Mouse (Mus musculus) heart, embryonic 14.5 days (tissue): ENCODE measurements around the gene Lrch1. TPM values are rescaled to one million over a fixed set of nuclear protein-coding genes. Genes with fewer than 3 reads are reported as not detected.

ENCODE experiments used
- ATAC-seq: fragments of 200-750 bp; cut with Nextera tagmentation; 2 replicates; pipeline ENCODE4 v1.8.0; 2017; ENCODE audit warnings: low read depth, moderate TSS enrichment; ENCODE audit not compliant: insufficient number of reproducible peaks, insufficient read depth, low FRiP score
- H3K27ac ChIP-seq, 2 experiments: fragments of 200-500 bp in 1 of 2; fragments of 300-500 bp in 1 of 2; sonication (generic) in 1 of 2; replicated peaks in 1 of 2; 2 replicates each; pipeline ENCODE4 v1.5.1; 2012 to 2014; ENCODE audit warnings: low read depth in 2 of 2, low read length in 2 of 2, control low read depth in 1 of 2, mild to moderate bottlenecking in 1 of 2, mixed read lengths in 1 of 2; ENCODE audit not compliant: control insufficient read depth in 1 of 2, insufficient read depth in 1 of 2
- H3K27me3 ChIP-seq: fragments of 300-500 bp; sonication (generic); 2 replicates; pipeline ENCODE4 v1.6.1; 2014; ENCODE audit warnings: mild to moderate bottlenecking, low read length, control low read depth; ENCODE audit not compliant: control insufficient read depth, insufficient read depth
- H3K36me3 ChIP-seq: fragments of 300-500 bp; sonication (generic); 2 replicates; pipeline ENCODE4 v1.6.1; 2014; ENCODE audit warnings: mild to moderate bottlenecking, control low read depth, low read length, mixed read lengths; ENCODE audit not compliant: control insufficient read depth, insufficient read depth
- H3K4me1 ChIP-seq, 2 experiments: fragments of 200-500 bp in 1 of 2; fragments of 300-500 bp in 1 of 2; sonication (generic) in 1 of 2; 2 replicates each; pipeline ENCODE4 v1.6.1; 2012 to 2014; ENCODE audit warnings: low read length in 2 of 2, control low read depth in 1 of 2, mixed read lengths in 1 of 2; ENCODE audit not compliant: control insufficient read depth in 2 of 2, insufficient read depth in 2 of 2
- H3K4me2 ChIP-seq: fragments of 300-500 bp; sonication (generic); 2 replicates; pipeline ENCODE4 v1.6.1; 2014; ENCODE audit warnings: mild to moderate bottlenecking, low read length
- H3K4me3 ChIP-seq, 2 experiments: fragments of 200-500 bp in 1 of 2; fragments of 300-500 bp in 1 of 2; sonication (generic) in 1 of 2; 2 replicates each; pipeline ENCODE4 v1.5.1; 2012 to 2014; ENCODE audit warnings: low read length in 2 of 2, mild to moderate bottlenecking in 2 of 2, control low read depth in 1 of 2, low read depth in 1 of 2, moderate library complexity in 1 of 2; ENCODE audit not compliant: control insufficient read depth in 1 of 2, insufficient read depth in 1 of 2
- H3K9ac ChIP-seq: fragments of 300-500 bp; sonication (generic); 2 replicates; pipeline ENCODE4 v1.6.1; 2014; ENCODE audit warnings: mild to moderate bottlenecking, low read length
- H3K9me3 ChIP-seq: fragments of 300-500 bp; sonication (generic); 2 replicates; pipeline ENCODE4 v1.6.1; 2016; ENCODE audit warnings: low read length, control low read depth; ENCODE audit not compliant: control insufficient read depth
- WGBS: fragments of 180-500 bp; shearing (Covaris S2); extraction: QIAGEN DNeasy Blood & Tissue Kit; methylation state at CpG from one replicate; pipeline ENCODE4 v1.1.7; 2014; 5-methylcytosine and 5-hydroxymethylcytosine counted together
- polyA plus RNA-seq: library from polyadenylated mRNA; unstranded; fragments of >200 nt; fragmentation: Nextera tagmentation; extraction: Ambion mirVana; gene quantifications from 2 replicates; pipeline ENCODE4 v1.2.1, GENCODE M21; 2014

Gene Lrch1
- polyA plus RNA-seq, 1 experiment from 2014 or later, result 11.4 TPM

DNA sequence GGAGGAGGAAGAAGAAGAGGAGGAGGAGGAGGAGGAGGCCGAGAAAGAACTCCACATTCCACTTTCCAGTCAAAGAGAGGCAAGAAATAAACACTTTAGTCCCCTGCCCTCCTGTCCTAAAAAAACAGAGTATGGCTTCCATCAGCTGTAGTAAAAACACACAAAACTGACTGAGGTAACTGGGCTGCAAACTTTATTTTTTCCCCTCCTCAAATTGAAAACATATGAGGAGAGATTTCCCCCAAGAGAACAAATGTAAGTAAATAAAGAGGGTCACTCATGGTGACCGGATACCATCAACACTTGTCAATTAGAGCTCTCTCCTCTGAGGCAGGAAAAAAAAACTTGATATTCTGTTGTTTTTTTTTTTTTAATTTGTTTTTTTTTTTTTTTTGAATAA lies 125.6 kb downstream of the Lrch1 start:
- H3K4me2 ChIP-seq, result no peak overlapping the region
- no peaks in the 10 kb centered on the region for H3K27me3 ChIP-seq
- peaks cover 20 to 30% of the 10 kb centered on the region in 2 experiments for H3K4me1 ChIP-seq
- WGBS, result 51% methylated on average over 2 of the region's 2 CpGs
- H3K27ac ChIP-seq, result no peak overlapping the region
- peaks cover 18% of the 10 kb centered on the region for H3K36me3 ChIP-seq
- ATAC-seq, result no peak
- H3K9me3 ChIP-seq, result no peaks in the 10 kb centered on the region
- no peak overlapping the region for H3K9ac ChIP-seq
- no peak overlapping the region for H3K4me3 ChIP-seq

DNA sequence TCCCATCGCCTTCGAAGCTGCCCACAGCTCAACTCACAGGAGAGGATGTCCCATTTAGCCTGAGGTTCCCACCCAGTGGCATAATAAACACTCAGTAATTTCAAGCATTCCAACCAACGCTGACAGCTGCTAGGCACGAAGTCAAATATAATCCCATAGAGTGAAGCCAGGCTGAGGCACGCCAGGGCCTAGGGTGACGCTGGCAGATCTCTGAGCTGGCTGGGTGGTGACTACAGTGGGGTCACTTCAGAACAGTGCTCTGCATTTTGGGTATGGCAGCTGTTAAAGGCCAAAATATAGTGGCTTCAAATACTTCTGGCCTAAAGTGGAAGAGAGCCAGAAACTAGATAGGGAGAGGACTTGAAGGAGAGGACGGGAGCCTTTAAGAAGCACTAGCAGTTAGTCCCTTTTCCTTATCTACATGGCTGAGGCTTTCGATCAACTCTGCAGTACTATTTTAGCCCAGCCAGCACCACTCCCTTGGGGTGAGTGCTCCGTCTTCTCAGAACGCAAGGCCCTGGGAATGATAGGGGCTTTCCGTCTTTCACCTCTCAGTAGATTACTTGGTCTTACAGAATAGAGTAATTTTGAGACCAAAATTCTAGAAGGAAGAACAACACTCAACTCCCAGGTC lies 127.4 kb downstream of the Lrch1 start:
- Histone ChIP-seq H3K4me3 (no peak overlapping the region), H3K4me1 (peaks cover 20 to 30% of the 10 kb centered on the region in 2 experiments), H3K36me3 (peaks cover 31% of the 10 kb centered on the region), H3K9me3 (no peaks in the 10 kb centered on the region), H3K27ac (peak overlapping the region; percentile 69 to 79), H3K4me2 (peak overlapping the region; percentile 30), H3K27me3 (no peaks in the 10 kb centered on the region), H3K9ac (no peak overlapping the region)
- WGBS, result 25% methylated on average over 11 of the region's 11 CpGs
- ATAC-seq, result peak; percentile 85

DNA sequence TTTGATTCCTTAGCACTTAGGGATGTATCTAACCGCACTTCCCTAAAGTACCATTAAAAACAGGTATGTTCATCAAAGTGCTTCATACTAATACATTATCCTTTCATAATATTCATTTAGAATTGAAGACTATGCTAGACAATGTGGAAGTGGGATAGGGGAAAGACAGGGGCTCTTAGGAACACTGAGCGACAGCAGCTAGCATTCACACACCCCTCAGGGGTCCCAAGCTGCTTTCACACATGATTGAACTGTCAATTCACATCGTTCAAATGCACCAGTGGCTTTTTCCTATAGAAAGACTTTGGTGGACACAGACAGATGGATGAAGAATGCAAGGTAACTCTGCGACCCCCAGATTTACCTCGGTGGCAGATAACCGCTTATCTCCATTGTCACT lies 131.0 kb downstream of the Lrch1 start:
- Histone ChIP-seq H3K9me3 (no peaks in the 10 kb centered on the region), H3K4me1 (peaks cover 16 to 24% of the 10 kb centered on the region in 2 experiments), H3K4me3 (no peak overlapping the region), H3K9ac (no peak overlapping the region), H3K36me3 (peaks cover 40% of the 10 kb centered on the region), H3K27ac (no peak overlapping the region), H3K27me3 (no peaks in the 10 kb centered on the region), H3K4me2 (no peak overlapping the region)
- ATAC-seq, result no peak
- WGBS, result 74% methylated on average over 6 of the region's 6 CpGs

DNA sequence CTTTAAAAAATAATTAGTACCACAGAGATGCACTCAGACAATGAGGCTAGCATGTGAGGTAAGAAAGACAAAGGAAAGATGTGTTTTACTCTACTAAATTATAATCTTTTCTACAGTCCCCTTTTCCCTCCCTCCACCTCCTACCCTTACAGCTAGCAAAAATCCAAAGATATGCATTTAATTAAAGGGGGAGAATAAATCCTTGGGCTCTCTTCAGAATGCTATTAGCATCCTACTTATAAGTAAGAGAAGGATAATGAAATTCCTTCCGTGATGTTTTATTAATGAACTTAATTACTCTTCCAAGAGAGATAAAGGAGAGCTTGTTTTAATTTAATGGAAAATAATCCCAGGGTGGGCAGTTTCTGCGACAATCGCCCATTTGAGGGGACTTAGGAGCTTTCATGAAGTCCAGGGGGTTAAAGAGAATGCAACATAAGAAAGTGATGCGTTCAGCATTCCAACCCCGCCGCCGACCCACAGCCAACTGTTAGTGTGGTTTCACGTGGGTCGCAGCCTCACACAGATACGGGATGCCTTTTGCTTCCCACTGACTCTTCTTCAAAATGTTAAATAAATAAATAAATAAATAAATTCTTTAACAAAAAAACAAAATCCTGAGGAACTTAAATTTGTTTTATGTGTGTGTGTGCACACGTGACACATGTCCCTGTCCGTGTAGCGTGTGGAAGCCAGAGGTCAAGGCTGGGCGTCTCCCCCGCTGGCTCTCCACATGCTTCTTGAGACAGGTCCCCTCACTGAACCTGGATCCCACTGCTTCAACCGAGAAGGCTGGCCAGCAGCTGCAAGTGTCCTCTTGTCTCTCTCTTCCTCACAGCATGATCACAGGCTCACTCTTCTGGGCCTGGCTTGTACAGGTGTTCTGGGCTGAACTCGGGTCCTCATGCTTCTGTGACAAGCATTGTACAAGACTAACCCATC lies 132.6 kb downstream of the Lrch1 start:
- no peaks in the 10 kb centered on the region for H3K27me3 ChIP-seq
- no peak overlapping the region for H3K27ac ChIP-seq
- H3K36me3 ChIP-seq, result peaks cover 53% of the 10 kb centered on the region
- H3K9ac ChIP-seq, result no peak overlapping the region
- 88% methylated on average over 17 of the region's 17 CpGs for WGBS
- peaks cover 8 to 10% of the 10 kb centered on the region in 2 experiments for H3K4me1 ChIP-seq
- H3K4me2 ChIP-seq, result no peak overlapping the region
- ATAC-seq, result no peak
- no peak overlapping the region for H3K4me3 ChIP-seq
- H3K9me3 ChIP-seq, result no peaks in the 10 kb centered on the region

DNA sequence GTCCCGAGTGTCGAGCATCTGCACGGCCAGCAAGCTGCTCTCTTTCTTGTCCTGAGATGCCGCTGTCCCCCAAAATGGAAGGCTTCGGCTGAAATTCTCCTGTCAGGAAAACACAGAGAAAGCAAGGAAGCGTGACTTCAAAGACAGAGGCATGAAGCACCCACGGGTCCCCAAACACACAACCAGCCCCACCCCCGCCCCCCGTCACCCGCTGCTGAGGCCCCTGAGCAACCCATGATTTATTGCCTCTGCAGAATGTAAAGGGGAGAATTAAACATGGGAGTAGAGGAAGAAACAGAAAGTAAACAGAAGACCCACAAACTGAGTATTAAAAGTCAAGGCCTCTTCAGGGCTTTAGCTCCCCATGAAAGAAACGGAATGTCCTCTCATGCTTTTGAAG lies 136.1 kb downstream of the Lrch1 start:
- ATAC-seq, result no peak
- H3K9ac ChIP-seq, result no peak overlapping the region
- no peak overlapping the region for H3K27ac ChIP-seq
- H3K4me3 ChIP-seq, result no peak overlapping the region
- no peaks in the 10 kb centered on the region for H3K9me3 ChIP-seq
- H3K36me3 ChIP-seq, result peaks cover 66% of the 10 kb centered on the region
- no peaks in the 10 kb centered on the region for H3K27me3 ChIP-seq
- no peak overlapping the region for H3K4me2 ChIP-seq
- H3K4me1 ChIP-seq, result no peaks in the 10 kb centered on the region
- WGBS, result 90% methylated on average over 11 of the region's 11 CpGs

DNA sequence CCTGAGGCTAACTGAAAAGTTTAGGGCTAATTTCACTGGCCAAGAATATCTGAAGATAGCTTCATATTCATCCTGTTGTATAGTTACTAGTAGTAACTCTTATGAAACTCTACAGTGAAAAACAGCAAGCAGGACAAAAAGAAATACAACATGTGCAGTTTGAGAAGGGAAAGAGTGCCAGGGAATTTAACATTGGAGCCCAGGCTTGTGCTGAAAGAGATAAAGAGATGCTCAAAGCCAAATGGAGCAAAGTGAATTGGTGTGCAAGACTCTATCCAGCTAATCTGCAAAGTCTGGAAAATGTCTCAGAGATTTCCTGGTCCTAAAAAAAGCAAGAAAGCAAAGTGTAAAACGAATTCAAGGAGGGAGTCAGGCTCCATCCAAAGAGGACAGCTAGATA lies 145.7 kb downstream of the Lrch1 start:
- Histone ChIP-seq H3K27me3 (no peaks in the 10 kb centered on the region), H3K9ac (no peak overlapping the region), H3K36me3 (peaks cover 84% of the 10 kb centered on the region), H3K4me2 (no peak overlapping the region), H3K9me3 (peaks cover 13% of the 10 kb centered on the region), H3K4me1 (no peaks in the 10 kb centered on the region), H3K27ac (no peak overlapping the region), H3K4me3 (no peak overlapping the region)
- ATAC-seq, result no peak
- 54% methylated on average over 1 of the region's 1 CpGs for WGBS

DNA sequence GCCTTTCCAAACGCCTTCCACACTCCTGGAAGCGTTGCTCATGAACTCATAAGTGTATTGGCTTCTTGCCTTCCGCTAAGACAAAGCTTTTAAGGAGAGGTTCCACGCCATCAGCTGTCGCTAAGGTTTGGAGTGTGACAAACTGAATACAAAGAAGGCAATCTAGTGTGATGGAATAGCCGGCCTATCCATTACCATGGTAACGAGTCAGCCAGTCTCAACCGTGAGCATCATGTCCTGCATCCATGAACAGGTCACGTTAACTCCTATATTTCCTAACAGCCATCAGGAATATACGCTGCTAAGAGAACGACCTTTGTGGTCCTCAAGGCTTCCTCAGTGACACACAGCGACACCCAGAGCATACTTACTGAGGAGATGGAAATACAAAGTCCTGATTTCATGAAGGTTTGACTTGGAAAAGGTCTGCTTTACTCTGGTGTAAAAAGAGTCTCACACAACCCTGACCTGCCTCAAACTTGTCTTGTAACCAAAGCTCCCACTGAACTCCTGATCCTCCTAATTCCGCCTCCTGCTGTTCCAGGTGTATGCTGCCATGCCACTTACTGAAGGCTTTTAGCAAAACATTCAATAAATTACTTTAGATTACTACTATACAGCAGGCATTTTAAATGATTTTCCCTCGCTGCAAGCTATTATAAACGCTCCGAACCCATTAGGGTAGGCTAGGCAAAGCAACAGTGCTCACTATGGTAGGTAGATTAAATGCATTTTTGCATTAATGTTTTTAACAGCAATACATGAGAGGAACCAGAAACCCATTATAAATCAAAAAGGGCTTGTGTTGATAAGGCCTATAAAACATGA lies 149.4 kb downstream of the Lrch1 start:
- peaks cover 13% of the 10 kb centered on the region for H3K9me3 ChIP-seq
- H3K4me1 ChIP-seq, result no peaks in the 10 kb centered on the region
- no peak overlapping the region for H3K4me2 ChIP-seq
- peaks cover 73% of the 10 kb centered on the region for H3K36me3 ChIP-seq
- no peak overlapping the region for H3K9ac ChIP-seq
- no peak overlapping the region for H3K27ac ChIP-seq
- WGBS, result 89% methylated on average over 16 of the region's 16 CpGs
- no peak for ATAC-seq
- H3K27me3 ChIP-seq, result no peaks in the 10 kb centered on the region
- H3K4me3 ChIP-seq, result no peak overlapping the region
